Mouse (Mus musculus) bone marrow, adult 2 months (tissue): ENCODE data around the gene Mob1a. TPM values are rescaled to one million over a fixed set of nuclear protein-coding genes. Genes with fewer than 3 reads are reported as not detected.

ENCODE experiments used
- H3K27ac ChIP-seq: fragments of 200-500 bp; 2 replicates; pipeline ENCODE4 v1.5.1; 2012; ENCODE audit warnings: low read depth, mild to moderate bottlenecking, control low read depth, inconsistent platforms, low read length; ENCODE audit not compliant: control insufficient read depth, poor library complexity, insufficient read depth
- H3K4me1 ChIP-seq: fragments of 200-500 bp; 2 replicates; pipeline ENCODE4 v1.6.1; 2011; ENCODE audit warnings: low read length; ENCODE audit not compliant: control insufficient read depth, insufficient read depth
- H3K4me3 ChIP-seq: fragments of 200-500 bp; replicated peaks from 2 replicates; pipeline ENCODE3; 2011; ENCODE audit warnings: mild to moderate bottlenecking, low read depth, low read length, control low read depth; ENCODE audit not compliant: control insufficient read depth
- CTCF ChIP-seq: fragments of 200-500 bp; IDR thresholded peaks from 2 replicates; pipeline ENCODE4 v1.5.1; 2011; ENCODE audit warnings: low read length, control low read depth; ENCODE audit not compliant: control insufficient read depth, insufficient read depth
- POLR2A ChIP-seq: fragments of 200-500 bp; IDR thresholded peaks from 2 replicates; pipeline ENCODE4 v1.6.1; 2011; ENCODE audit warnings: low read depth, mild to moderate bottlenecking, control low read depth, low read length, borderline replicate concordance; ENCODE audit not compliant: control insufficient read depth
- WGBS: fragments of 180-500 bp; shearing (Covaris S2); methylation state at CpG from one replicate; pipeline ENCODE4 v1.1.7; 2018; 5-methylcytosine and 5-hydroxymethylcytosine counted together
- polyA plus RNA-seq: library from polyadenylated mRNA; stranded (reverse); fragments of >200 nt; gene quantifications from 2 replicates; pipeline ENCODE4 v1.2.4, GENCODE M21; 2011; ENCODE audit warnings: low replicate concordance; ENCODE audit not compliant: missing spikeins, insufficient read depth, insufficient read length

The Mob1a gene
- polyA plus RNA-seq, 1 experiment, result 31.2 TPM

DNA sequence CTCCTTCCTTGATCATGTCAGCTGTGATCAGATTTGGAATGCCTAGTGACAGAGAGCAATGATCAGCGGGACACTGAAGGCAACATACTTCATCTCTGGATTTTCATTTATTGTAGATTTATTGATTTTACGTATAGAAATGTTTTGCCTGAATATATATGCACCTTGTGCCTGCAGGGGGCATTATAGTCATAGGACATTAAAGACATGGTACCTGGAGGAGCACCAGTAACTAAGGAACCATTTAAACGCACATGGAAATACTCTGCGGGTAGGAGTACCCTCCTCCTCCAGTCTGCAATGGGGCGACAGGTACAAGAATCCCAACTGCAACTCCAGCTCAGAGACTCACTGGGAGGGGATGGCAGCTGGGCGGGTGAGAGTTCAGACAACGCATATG is 16.8 kb upstream of the Mob1a start:
- 83% methylated on average over 7 of the region's 7 CpGs for WGBS
- H3K27ac ChIP-seq, result no peak overlapping the region
- H3K4me3 ChIP-seq, result no peak overlapping the region
- no peaks in the 10 kb centered on the region for H3K4me1 ChIP-seq
- TF ChIP-seq CTCF, result no peak
- TF ChIP-seq POLR2A, result no peak

- TF ChIP-seq POLR2A, result no peak
- no peak for TF ChIP-seq CTCF
- Histone ChIP-seq H3K27ac (no peak overlapping the region), H3K4me1 (peaks cover 2% of the 10 kb centered on the region; the same call in 1 of the 2 replicates), H3K4me3 (no peak overlapping the region)
- 88% methylated on average over 11 of the region's 11 CpGs for WGBS
Observed at GRCm38 (mm10) chr6:83311206-83311605, 14.6 kb upstream of the Mob1a start.

DNA sequence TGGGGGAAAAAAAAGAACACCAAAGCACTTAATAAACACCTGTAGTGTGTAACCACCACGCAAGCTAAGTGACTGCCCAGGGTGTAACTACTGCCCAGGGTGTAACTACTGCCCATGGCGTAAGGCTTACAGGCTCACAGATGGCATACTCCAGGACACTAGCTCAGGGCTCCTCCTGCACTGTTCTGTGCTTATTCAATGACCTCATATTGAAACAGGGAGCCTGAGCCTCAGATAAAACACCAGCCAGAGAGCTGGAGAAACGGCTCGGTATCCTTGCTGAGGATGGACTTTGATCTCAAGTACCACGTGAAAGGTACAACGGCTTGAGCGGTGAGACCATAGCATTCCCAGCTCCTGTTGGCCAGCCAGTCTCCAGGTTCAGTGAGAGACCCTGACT is 13.8 kb upstream of the Mob1a start:
- Histone ChIP-seq H3K4me3 (no peak overlapping the region), H3K27ac (no peak overlapping the region), H3K4me1 (peaks cover 2% of the 10 kb centered on the region; the same call in 1 of the 2 replicates)
- WGBS, result 97% methylated on average over 7 of the region's 7 CpGs
- TF ChIP-seq CTCF, result no peak
- TF ChIP-seq POLR2A, result no peak

DNA sequence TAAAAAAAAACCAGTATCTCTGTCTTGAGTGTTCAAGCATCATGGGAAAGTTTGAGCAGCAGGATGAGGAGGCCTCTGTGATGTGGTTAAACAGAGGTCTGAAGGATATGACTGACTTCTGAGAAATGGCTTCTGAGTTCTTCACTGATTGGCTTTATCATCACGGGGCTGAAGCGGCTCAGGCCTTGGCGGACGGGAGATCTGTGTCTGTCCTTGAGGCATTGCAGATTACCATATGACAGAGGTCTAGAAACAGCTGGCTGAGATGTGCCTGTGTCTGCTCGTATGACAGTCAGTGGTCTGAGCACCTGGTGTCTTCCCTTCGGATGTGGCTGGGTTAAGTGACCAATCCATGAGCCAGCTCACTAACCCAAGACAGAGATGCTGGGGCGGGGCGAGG is 13.3 kb upstream of the Mob1a start:
- 84% methylated on average over 8 of the region's 8 CpGs for WGBS
- no peak for TF ChIP-seq CTCF
- Histone ChIP-seq H3K4me1 (peaks cover 2% of the 10 kb centered on the region; the same call in 1 of the 2 replicates), H3K27ac (no peak overlapping the region), H3K4me3 (no peak overlapping the region)

DNA sequence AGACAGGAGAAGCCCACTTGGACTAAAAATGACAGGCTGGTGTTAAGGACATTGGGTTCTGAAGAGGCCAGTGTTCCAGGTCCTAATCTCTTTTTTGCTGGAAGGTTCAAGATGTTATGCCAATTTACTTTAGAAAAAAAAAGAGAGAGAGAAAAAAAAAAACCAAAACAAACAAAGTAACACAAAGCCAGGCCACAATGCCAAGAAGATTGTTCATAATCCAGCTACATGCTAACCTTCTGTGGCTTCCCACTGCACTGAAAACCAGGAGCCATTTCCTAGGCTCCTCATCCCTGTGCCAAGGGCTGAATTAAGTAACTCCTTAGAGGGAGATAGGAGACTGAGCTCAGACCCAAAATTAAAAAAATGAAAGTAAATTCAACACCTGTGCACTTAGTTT is 10.5 kb upstream of the Mob1a start:
- Histone ChIP-seq H3K27ac (no peak overlapping the region), H3K4me3 (no peak overlapping the region), H3K4me1 (peaks cover 2% of the 10 kb centered on the region; the same call in 1 of the 2 replicates)
- TF ChIP-seq CTCF (no peak), POLR2A (no peak)

DNA sequence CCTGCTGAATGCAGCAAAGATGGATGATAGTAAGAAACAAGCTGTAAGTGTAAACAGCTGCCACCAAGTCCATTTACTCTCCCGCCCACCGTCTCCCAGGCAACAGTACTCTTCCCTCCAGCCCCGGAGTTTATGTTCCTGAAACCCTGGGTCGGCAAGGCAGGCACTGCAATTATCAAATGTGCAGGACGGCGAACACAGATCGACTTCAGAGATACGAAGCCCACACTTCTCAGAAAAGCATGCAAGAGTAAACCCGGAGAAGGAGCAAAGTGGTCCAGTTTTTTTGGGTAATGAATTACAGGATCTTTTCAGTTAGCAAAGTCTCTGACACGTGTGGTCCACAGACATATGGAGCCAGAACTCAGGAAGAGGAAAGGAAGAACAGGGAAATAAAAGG is 9.8 kb upstream of the Mob1a start:
- Histone ChIP-seq H3K4me1 (peaks cover 2% of the 10 kb centered on the region; the same call in 1 of the 2 replicates), H3K4me3 (peak overlapping the region; percentile 26), H3K27ac (no peak overlapping the region)
- WGBS, result 16% methylated on average over 10 of the region's 10 CpGs
- TF ChIP-seq POLR2A, result no peak
- no peak for TF ChIP-seq CTCF

DNA sequence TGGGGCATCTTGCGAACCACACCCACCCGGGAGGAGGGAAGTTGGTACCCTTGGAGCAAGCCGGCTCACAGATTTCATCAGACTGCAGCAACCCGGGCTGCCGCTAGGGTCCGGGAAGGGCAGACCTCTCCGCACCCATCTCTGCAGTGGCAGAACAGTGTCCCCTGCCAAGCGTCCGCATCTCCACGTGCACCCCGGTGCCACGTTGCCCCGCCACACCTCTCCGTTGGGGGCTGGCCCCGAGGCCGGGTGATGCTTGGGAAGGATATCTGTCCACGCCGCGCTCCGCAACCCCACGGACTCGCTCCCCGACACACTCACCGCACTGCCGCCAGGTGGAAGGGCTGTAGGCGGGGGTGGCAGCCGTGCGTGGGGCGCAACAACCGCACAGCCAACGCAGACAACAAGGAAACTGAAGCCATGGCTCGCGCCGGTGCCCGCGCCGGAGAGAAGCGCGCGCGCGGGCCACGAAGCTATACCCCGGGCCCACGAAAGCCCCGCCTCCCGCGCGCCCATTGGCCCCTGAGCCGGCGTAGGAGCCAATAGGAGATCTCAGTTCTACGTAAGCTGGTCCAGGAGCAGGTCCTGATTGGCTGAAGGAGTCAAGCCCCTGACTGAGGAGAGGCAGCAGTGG is 8.6 kb upstream of the Mob1a start:
- 0% methylated on average over 52 of the region's 52 CpGs for WGBS
- TF ChIP-seq CTCF (peak; percentile 72), POLR2A (no peak; the same call in 1 of the 2 replicates)

DNA sequence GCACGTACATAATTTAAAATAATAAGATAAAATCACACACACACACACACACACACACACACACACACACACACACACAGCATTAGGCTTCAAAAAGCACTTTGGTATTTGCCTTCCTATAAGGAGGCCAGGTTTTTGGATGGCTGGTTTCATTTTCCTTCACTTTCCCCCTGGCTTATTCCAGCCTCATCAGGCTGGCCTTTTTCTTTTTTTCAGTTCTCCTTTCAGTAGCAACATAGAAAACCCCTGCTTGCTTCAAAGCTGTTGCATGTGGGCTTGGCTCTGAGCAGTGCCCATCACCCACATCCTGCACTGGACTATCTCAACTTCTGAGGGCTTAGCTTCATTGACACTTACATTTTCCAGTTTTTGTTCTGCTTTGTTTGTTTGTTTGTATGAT is 3.9 kb upstream of the Mob1a start:
- WGBS, result 31% methylated on average over 1 of the region's 1 CpGs
- no peak overlapping the region for H3K4me3 ChIP-seq
- TF ChIP-seq CTCF (no peak), POLR2A (no peak)
- no peak overlapping the region for H3K27ac ChIP-seq
- H3K4me1 ChIP-seq, result peaks cover 3% of the 10 kb centered on the region; the same call in 1 of the 2 replicates

More for the DNA sequence above, 8.6 kb upstream of the Mob1a start:
- H3K27ac ChIP-seq, result peak overlapping the region; percentile 70
- peak overlapping the region; percentile 98 for H3K4me3 ChIP-seq
- peaks cover 2% of the 10 kb centered on the region; the same call in 1 of the 2 replicates for H3K4me1 ChIP-seq

DNA sequence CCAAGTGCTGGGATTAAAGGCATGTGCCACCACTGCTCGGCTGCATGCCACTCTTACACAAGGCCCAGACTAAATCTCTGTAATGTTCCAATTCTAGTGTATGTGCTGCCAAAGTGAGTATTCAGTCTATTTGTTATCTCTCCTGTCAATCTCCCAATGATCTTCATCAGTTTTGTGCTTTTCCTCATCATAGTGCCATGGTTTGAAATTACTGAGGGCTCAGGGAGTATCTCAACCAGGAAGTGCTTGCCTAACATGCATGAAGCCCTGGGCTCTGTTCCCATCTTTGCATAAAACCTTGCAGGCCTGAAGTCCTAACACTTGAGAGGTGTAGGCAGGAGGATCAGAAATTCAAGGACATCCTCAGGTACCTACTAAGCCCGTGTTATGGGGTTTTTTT is 3.0 kb upstream of the Mob1a start:
- Histone ChIP-seq H3K4me1 (peaks cover 3% of the 10 kb centered on the region; the same call in 1 of the 2 replicates), H3K27ac (no peak overlapping the region; the same call in 1 of the 2 replicates), H3K4me3 (no peak overlapping the region)
- no peak for TF ChIP-seq CTCF
- no peak for TF ChIP-seq POLR2A
- 48% methylated on average over 2 of the region's 2 CpGs for WGBS
